Mouse (Mus musculus): ENCODE results near the gene Tbc1d19. TPM values are rescaled to one million over a fixed set of nuclear protein-coding genes. Genes with fewer than 3 reads are reported as not detected.
A peak's percentile ranks its signal among the peaks of the same experiment; 100 is the strongest.

Gene Tbc1d19
- 58.4 and 63.5 TPM in 2 replicates for polyA plus RNA-seq (2015; fragmentation: Nextera tagmentation; extraction: Ambion mirVana)

GRCm38 (mm10) chr5:53809115-53809991 is at the start of gene Tbc1d19:
Gene Tbc1d19, plus strand, starts transcription at chr5:53809606.
- WGBS = 6% methylated on average over 36 of the region's 36 CpGs
- H3K9me3 ChIP-seq (replicated peaks) = no peaks in the 10 kb centered on the region
- peak; percentile 99 for ATAC-seq
- peaks cover 21% of the 10 kb centered on the region for H3K4me1 ChIP-seq
- H3K27me3 ChIP-seq = peaks cover 3% of the 10 kb centered on the region; the same call in 1 of the 2 replicates
- peak within 1 kb of the TSS; percentile 81 for H3K9ac ChIP-seq
- H3K4me3 ChIP-seq = peak within 1 kb of the TSS; percentile 79
- peak within 1 kb of the TSS; percentile 70 for H3K4me2 ChIP-seq
- 0 out of 2 replicates have a peak, but pooled peaks cover 3% of the 10 kb centered on the region for H3K36me3 ChIP-seq (ENCODE audit: poor library complexity, severe bottlenecking)
- H3K27ac ChIP-seq = peak within 1 kb of the TSS; percentile 35

- Histone ChIP-seq H3K9me3 (replicated peaks) (no peaks in the 10 kb centered on the region), H3K36me3 (ENCODE audit: poor library complexity, severe bottlenecking) (no peaks in the 10 kb centered on the region), H3K4me3 (no peak overlapping the region), H3K27ac (no peak overlapping the region), H3K4me2 (no peak overlapping the region), H3K9ac (no peak overlapping the region), H3K4me1 (no peaks in the 10 kb centered on the region), H3K27me3 (no peaks in the 10 kb centered on the region)
- WGBS = 83% methylated on average over 4 of the region's 4 CpGs
- ATAC-seq = no peak
Observed at GRCm38 (mm10) chr5:53759912-53760311, 49.5 kb upstream of the Tbc1d19 start.

GRCm38 (mm10) chr5:53760914-53761313 is 48.5 kb upstream of the Tbc1d19 start:
- WGBS = 85% methylated on average over 3 of the region's 3 CpGs

GRCm38 (mm10) chr5:53761346-53761745 is 48.1 kb upstream of the Tbc1d19 start:
- no peak overlapping the region for H3K4me2 ChIP-seq
- H3K27ac ChIP-seq = no peak overlapping the region
- H3K9me3 ChIP-seq (replicated peaks) = no peaks in the 10 kb centered on the region
- H3K27me3 ChIP-seq = no peaks in the 10 kb centered on the region
- no peak for ATAC-seq
- no peak overlapping the region for H3K9ac ChIP-seq
- no peak overlapping the region for H3K4me3 ChIP-seq
- no peaks in the 10 kb centered on the region for H3K36me3 ChIP-seq (ENCODE audit: poor library complexity, severe bottlenecking)
- 84% methylated on average over 3 of the region's 3 CpGs for WGBS
- H3K4me1 ChIP-seq = no peaks in the 10 kb centered on the region

More at GRCm38 (mm10) chr5:53760914-53761313, 48.5 kb upstream of the Tbc1d19 start:
- no peak overlapping the region for H3K9ac ChIP-seq
- no peak overlapping the region for H3K4me2 ChIP-seq
- H3K4me3 ChIP-seq = no peak overlapping the region
- H3K27ac ChIP-seq = no peak overlapping the region
- no peak for ATAC-seq
- no peaks in the 10 kb centered on the region for H3K27me3 ChIP-seq
- no peaks in the 10 kb centered on the region for H3K4me1 ChIP-seq
- H3K9me3 ChIP-seq (replicated peaks) = no peaks in the 10 kb centered on the region
- no peaks in the 10 kb centered on the region for H3K36me3 ChIP-seq (ENCODE audit: poor library complexity, severe bottlenecking)

GRCm38 (mm10) chr5:53784818-53785520 is 24.4 kb upstream of the Tbc1d19 start:
- WGBS = 73% methylated on average over 12 of the region's 12 CpGs
- ATAC-seq = no peak
- no peaks in the 10 kb centered on the region for H3K36me3 ChIP-seq (ENCODE audit: poor library complexity, severe bottlenecking)
- no peak overlapping the region for H3K4me2 ChIP-seq
- H3K4me3 ChIP-seq = no peak overlapping the region
- no peaks in the 10 kb centered on the region for H3K27me3 ChIP-seq
- no peak overlapping the region for H3K27ac ChIP-seq
- H3K9me3 ChIP-seq (replicated peaks) = no peaks in the 10 kb centered on the region
- H3K9ac ChIP-seq = no peak overlapping the region
- no peaks in the 10 kb centered on the region for H3K4me1 ChIP-seq

GRCm38 (mm10) chr5:53801379-53801778 is 8.0 kb upstream of the Tbc1d19 start:
- H3K36me3 ChIP-seq (ENCODE audit: poor library complexity, severe bottlenecking) = no peaks in the 10 kb centered on the region
- no peak overlapping the region for H3K27ac ChIP-seq
- no peak for ATAC-seq
- H3K9me3 ChIP-seq (replicated peaks) = no peaks in the 10 kb centered on the region
- H3K4me1 ChIP-seq = no peaks in the 10 kb centered on the region
- no peak overlapping the region for H3K4me2 ChIP-seq
- 89% methylated on average over 2 of the region's 2 CpGs for WGBS
- peaks cover 4% of the 10 kb centered on the region; the same call in 1 of the 2 replicates for H3K27me3 ChIP-seq
- H3K4me3 ChIP-seq = no peak overlapping the region
- no peak overlapping the region for H3K9ac ChIP-seq

- Histone ChIP-seq H3K4me3 (no peak overlapping the region), H3K9ac (no peak overlapping the region), H3K4me1 (0 out of 2 replicates have a peak, but pooled peaks cover 3% of the 10 kb centered on the region), H3K27me3 (no peaks in the 10 kb centered on the region), H3K27ac (no peak overlapping the region), H3K36me3 (ENCODE audit: poor library complexity, severe bottlenecking) (no peaks in the 10 kb centered on the region), H3K4me2 (no peak overlapping the region), H3K9me3 (replicated peaks) (no peaks in the 10 kb centered on the region)
- WGBS = 94% methylated on average over 7 of the region's 7 CpGs
- ATAC-seq = no peak
Observed at GRCm38 (mm10) chr5:53819711-53820110, 10.3 kb downstream of the Tbc1d19 start.

- no peaks in the 10 kb centered on the region for H3K27me3 ChIP-seq
- H3K4me2 ChIP-seq = no peak overlapping the region
- H3K27ac ChIP-seq = no peak overlapping the region
- no peaks in the 10 kb centered on the region for H3K4me1 ChIP-seq
- H3K9me3 ChIP-seq (replicated peaks) = no peaks in the 10 kb centered on the region
- H3K9ac ChIP-seq = no peak overlapping the region
- ATAC-seq = no peak
- 85% methylated on average over 7 of the region's 7 CpGs for WGBS
- H3K36me3 ChIP-seq (ENCODE audit: poor library complexity, severe bottlenecking) = peaks cover 7% of the 10 kb centered on the region
- no peak overlapping the region for H3K4me3 ChIP-seq
Observed at GRCm38 (mm10) chr5:53825886-53826285, 16.5 kb downstream of the Tbc1d19 start.

GRCm38 (mm10) chr5:53834489-53834888 is 25.1 kb downstream of the Tbc1d19 start:
- no peak overlapping the region for H3K27ac ChIP-seq
- H3K4me3 ChIP-seq = no peak overlapping the region
- no peak overlapping the region for H3K4me2 ChIP-seq
- no peak overlapping the region for H3K9ac ChIP-seq
- H3K4me1 ChIP-seq = no peaks in the 10 kb centered on the region
- no peaks in the 10 kb centered on the region for H3K27me3 ChIP-seq
- WGBS = 92% methylated on average over 4 of the region's 4 CpGs
- no peaks in the 10 kb centered on the region for H3K9me3 ChIP-seq (replicated peaks)
- no peak for ATAC-seq
- peaks cover 23% of the 10 kb centered on the region for H3K36me3 ChIP-seq (ENCODE audit: poor library complexity, severe bottlenecking)

GRCm38 (mm10) chr5:53841256-53841655 is 31.9 kb downstream of the Tbc1d19 start:
- Histone ChIP-seq H3K36me3 (ENCODE audit: poor library complexity, severe bottlenecking) (peaks cover 17% of the 10 kb centered on the region), H3K4me1 (no peaks in the 10 kb centered on the region), H3K27me3 (no peaks in the 10 kb centered on the region), H3K9me3 (replicated peaks) (no peaks in the 10 kb centered on the region), H3K27ac (no peak overlapping the region), H3K4me3 (no peak overlapping the region), H3K9ac (no peak overlapping the region), H3K4me2 (no peak overlapping the region)
- 92% methylated on average over 5 of the region's 5 CpGs for WGBS
- ATAC-seq = no peak

- no peak overlapping the region for H3K9ac ChIP-seq
- H3K9me3 ChIP-seq (replicated peaks) = no peaks in the 10 kb centered on the region
- peak overlapping the region; percentile 51; the same call in 1 of the 2 replicates for H3K27ac ChIP-seq
- H3K4me1 ChIP-seq = 0 out of 2 replicates have a peak, but pooled peaks cover 6% of the 10 kb centered on the region
- no peak overlapping the region for H3K4me2 ChIP-seq
- WGBS = 48% methylated on average over 2 of the region's 2 CpGs
- ATAC-seq = peak; percentile 80
- no peaks in the 10 kb centered on the region for H3K27me3 ChIP-seq
- H3K4me3 ChIP-seq = no peak overlapping the region
- H3K36me3 ChIP-seq (ENCODE audit: poor library complexity, severe bottlenecking) = peaks cover 11% of the 10 kb centered on the region
Observed at GRCm38 (mm10) chr5:53848294-53848942, 39.0 kb downstream of the Tbc1d19 start.

GRCm38 (mm10) chr5:53852574-53852973 is 43.2 kb downstream of the Tbc1d19 start:
- WGBS = 69% methylated on average over 5 of the region's 5 CpGs
- Histone ChIP-seq H3K27me3 (no peaks in the 10 kb centered on the region), H3K9ac (no peak overlapping the region), H3K4me3 (no peak overlapping the region), H3K4me1 (peaks cover 12% of the 10 kb centered on the region; the same call in 1 of the 2 replicates), H3K27ac (peak overlapping the region; percentile 54), H3K9me3 (replicated peaks) (no peaks in the 10 kb centered on the region), H3K36me3 (ENCODE audit: poor library complexity, severe bottlenecking) (peaks cover 13% of the 10 kb centered on the region), H3K4me2 (no peak overlapping the region)
- ATAC-seq = no peak
